Mouse (Mus musculus) hindbrain, embryonic 12.5 days (tissue): Measurements from ENCODE around the gene Rbfox1. TPM values are rescaled to one million over a fixed set of nuclear protein-coding genes. Genes with fewer than 3 reads are reported as not detected.

ENCODE experiments used
- ATAC-seq: fragments of 200-750 bp; cut with Nextera tagmentation; 2 replicates; pipeline ENCODE4 v1.8.0; 2017; ENCODE audit warnings: moderate TSS enrichment; ENCODE audit not compliant: low FRiP score
- H3K27ac ChIP-seq: fragments of 300-500 bp; sonication (generic); 2 replicates; pipeline ENCODE4 v1.5.1; 2016; ENCODE audit warnings: mild to moderate bottlenecking
- H3K27me3 ChIP-seq: fragments of 300-500 bp; sonication (generic); 2 replicates; pipeline ENCODE4 v1.6.1; 2016; ENCODE audit warnings: mild to moderate bottlenecking
- H3K36me3 ChIP-seq: fragments of 300-500 bp; sonication (generic); 2 replicates; pipeline ENCODE4 v1.6.1; 2016; ENCODE audit warnings: mild to moderate bottlenecking
- H3K4me1 ChIP-seq: fragments of 300-500 bp; sonication (generic); 2 replicates; pipeline ENCODE4 v1.6.1; 2016
- H3K4me2 ChIP-seq: fragments of 300-500 bp; sonication (generic); replicated peaks from 2 replicates; pipeline ENCODE4 v1.6.1; 2016; ENCODE audit warnings: mild to moderate bottlenecking
- H3K4me3 ChIP-seq: fragments of 300-500 bp; sonication (generic); 2 replicates; pipeline ENCODE4 v1.5.1; 2016; ENCODE audit warnings: mild to moderate bottlenecking
- H3K9ac ChIP-seq: fragments of 300-500 bp; sonication (generic); 2 replicates; pipeline ENCODE4 v1.6.1; 2016; ENCODE audit warnings: mild to moderate bottlenecking, moderate library complexity
- H3K9me3 ChIP-seq: fragments of 300-500 bp; sonication (generic); replicated peaks from 2 replicates; pipeline ENCODE4 v1.6.1; 2016; ENCODE audit warnings: mild to moderate bottlenecking
- WGBS: fragments of 180-500 bp; shearing (Covaris S2); methylation state at CpG from one replicate; pipeline ENCODE4 v1.1.7; 2016; 5-methylcytosine and 5-hydroxymethylcytosine counted together
- polyA plus RNA-seq: library from polyadenylated mRNA; unstranded; fragments of >200 nt; fragmentation: Nextera tagmentation; extraction: Ambion mirVana; gene quantifications from 2 replicates; pipeline ENCODE4 v1.2.1, GENCODE M21; 2016

Gene Rbfox1
- polyA plus RNA-seq, 1 experiment from 2014 or later, result 50.1 TPM

DNA sequence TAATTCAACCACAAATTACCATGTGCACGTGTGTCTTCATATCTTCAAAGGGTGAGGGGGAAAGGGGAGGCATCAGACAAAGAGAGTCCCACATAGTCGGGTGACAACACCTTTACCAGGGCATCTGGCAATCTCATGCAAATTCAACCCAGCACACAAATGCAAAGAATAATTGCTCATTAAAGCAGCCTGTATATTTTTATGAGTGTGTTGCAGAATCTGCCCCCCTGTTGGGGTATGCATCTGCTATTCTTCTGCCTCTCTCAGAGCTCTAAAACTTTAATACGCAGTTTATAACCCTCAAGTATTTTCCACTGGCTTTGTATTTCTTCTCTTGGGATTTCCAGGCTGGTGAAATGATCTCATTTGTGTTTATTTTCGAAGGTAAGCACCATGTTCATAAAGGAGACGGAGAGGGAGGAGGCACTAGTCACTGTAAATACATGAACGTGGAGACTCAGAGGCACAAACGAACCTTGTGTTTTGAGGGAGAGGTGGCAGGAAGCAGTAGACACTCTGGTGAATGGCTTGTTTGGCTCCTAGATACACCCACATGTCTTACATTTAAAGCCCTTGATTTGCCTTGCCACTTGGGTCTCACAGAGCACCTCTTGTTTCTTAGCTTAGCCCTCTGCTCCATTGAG is 1462.5 kb downstream of the Rbfox1 start:
- H3K36me3 ChIP-seq, result no peaks in the 10 kb centered on the region
- H3K27me3 ChIP-seq, result no peaks in the 10 kb centered on the region
- peaks cover 9% of the 10 kb centered on the region for H3K4me1 ChIP-seq
- no peaks in the 10 kb centered on the region for H3K9me3 ChIP-seq
- H3K27ac ChIP-seq, result peak overlapping the region; percentile 60
- WGBS, result 65% methylated on average over 7 of the region's 7 CpGs
- H3K4me3 ChIP-seq, result no peak overlapping the region
- H3K4me2 ChIP-seq, result no peak overlapping the region
- H3K9ac ChIP-seq, result no peak overlapping the region
- ATAC-seq, result no peak

DNA sequence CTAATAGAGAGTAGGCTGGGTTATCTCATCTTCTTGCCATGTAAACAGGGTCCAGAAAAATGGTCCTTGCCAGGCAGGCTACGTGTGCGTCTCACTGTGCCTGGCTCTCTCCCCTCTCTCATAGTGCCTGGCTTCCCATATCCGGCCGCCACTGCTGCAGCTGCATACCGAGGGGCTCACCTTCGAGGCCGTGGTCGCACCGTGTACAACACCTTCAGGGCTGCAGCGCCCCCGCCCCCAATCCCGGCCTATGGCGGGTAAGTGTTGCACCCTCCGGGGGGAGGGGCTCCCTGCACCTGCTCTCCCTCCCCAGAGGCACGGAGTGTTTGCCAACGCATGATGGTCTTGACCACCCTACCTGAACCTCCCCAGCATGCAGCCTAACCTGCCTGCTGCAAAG is 1467.7 kb downstream of the Rbfox1 start:
- no peak overlapping the region for H3K4me2 ChIP-seq
- no peak overlapping the region for H3K4me3 ChIP-seq
- no peaks in the 10 kb centered on the region for H3K36me3 ChIP-seq
- WGBS, result 63% methylated on average over 16 of the region's 16 CpGs
- no peaks in the 10 kb centered on the region for H3K27me3 ChIP-seq
- peak; percentile 56 for ATAC-seq
- no peak overlapping the region for H3K9ac ChIP-seq
- H3K4me1 ChIP-seq, result peaks cover 8% of the 10 kb centered on the region
- peak overlapping the region; percentile 37 for H3K27ac ChIP-seq
- no peaks in the 10 kb centered on the region for H3K9me3 ChIP-seq

DNA sequence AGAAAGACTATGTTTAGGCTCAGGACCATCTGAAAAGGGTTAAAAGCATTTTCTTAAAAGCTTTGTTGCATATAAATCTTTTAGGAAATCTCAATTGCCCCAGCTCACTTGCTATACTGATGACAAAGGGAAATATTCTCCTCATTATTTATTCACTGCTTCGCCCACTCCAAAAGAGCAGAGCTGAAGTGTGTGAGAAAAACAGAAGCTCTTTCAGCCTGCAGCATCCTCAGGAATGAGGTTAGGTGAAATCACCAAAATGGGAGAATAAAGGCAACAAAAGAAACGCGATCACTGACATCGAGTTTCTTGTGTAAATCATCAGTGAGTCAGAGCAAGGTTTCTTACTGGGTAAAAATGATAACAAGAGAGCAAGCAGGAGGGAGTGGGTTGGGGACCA is 1469.0 kb downstream of the Rbfox1 start:
- Histone ChIP-seq H3K4me3 (no peak overlapping the region), H3K4me2 (no peak overlapping the region), H3K4me1 (peaks cover 8% of the 10 kb centered on the region), H3K9me3 (no peaks in the 10 kb centered on the region), H3K9ac (no peak overlapping the region), H3K27ac (no peak overlapping the region), H3K27me3 (no peaks in the 10 kb centered on the region), H3K36me3 (no peaks in the 10 kb centered on the region)
- 67% methylated on average over 4 of the region's 4 CpGs for WGBS
- no peak for ATAC-seq

DNA sequence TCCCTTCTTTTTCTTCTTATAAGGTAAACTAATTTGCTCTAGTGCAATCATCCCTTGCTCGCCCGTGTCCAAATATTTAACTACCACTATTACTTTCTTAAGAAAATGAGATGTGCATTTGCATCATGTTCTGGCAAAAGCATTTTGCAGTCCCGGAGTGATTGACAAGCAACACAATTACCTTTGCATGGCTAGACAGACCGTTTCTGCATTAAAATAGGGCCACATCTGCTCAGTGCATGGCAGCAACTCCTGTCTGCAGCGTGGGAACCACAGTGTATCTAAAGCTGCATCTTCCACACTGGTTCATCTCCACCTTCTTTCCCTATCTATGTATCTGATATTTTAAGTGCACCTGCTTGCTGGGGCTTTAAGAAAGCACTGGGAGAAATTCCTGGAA is 1473.9 kb downstream of the Rbfox1 start:
- H3K4me1 ChIP-seq, result peaks cover 4% of the 10 kb centered on the region; the same call in 1 of the 2 replicates
- ATAC-seq, result no peak
- H3K4me2 ChIP-seq, result no peak overlapping the region
- no peak overlapping the region for H3K27ac ChIP-seq
- no peak overlapping the region for H3K4me3 ChIP-seq
- no peaks in the 10 kb centered on the region for H3K36me3 ChIP-seq
- WGBS, result 47% methylated on average over 5 of the region's 5 CpGs
- no peaks in the 10 kb centered on the region for H3K9me3 ChIP-seq
- no peak overlapping the region for H3K9ac ChIP-seq
- H3K27me3 ChIP-seq, result no peaks in the 10 kb centered on the region

DNA sequence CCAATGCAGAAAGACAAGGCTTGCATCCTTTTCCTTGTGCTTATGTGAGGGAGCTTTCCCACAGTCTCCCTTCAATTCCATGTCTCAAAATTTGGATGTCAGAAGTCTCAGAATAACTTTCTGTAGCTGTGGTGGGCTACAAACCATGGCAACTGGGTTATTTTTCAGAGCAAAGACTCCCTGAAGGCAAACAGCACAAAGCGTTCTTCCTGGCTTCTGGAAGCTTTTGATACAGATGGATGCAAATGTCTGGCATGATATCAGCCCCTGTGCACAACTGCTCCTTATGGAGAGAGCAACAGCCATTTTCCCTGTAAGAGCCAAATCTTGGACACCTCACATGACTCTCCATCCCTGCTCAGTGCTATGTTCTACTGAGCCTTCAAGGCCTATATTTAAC is 1475.6 kb downstream of the Rbfox1 start:
- no peak for ATAC-seq
- Histone ChIP-seq H3K36me3 (no peaks in the 10 kb centered on the region), H3K27me3 (no peaks in the 10 kb centered on the region), H3K27ac (no peak overlapping the region), H3K4me2 (no peak overlapping the region), H3K4me1 (peaks cover 4% of the 10 kb centered on the region; the same call in 1 of the 2 replicates), H3K4me3 (no peak overlapping the region), H3K9ac (no peak overlapping the region), H3K9me3 (no peaks in the 10 kb centered on the region)
- whole genome bisulfite sequencing, result 76% methylated on average over 1 of the region's 1 CpGs

DNA sequence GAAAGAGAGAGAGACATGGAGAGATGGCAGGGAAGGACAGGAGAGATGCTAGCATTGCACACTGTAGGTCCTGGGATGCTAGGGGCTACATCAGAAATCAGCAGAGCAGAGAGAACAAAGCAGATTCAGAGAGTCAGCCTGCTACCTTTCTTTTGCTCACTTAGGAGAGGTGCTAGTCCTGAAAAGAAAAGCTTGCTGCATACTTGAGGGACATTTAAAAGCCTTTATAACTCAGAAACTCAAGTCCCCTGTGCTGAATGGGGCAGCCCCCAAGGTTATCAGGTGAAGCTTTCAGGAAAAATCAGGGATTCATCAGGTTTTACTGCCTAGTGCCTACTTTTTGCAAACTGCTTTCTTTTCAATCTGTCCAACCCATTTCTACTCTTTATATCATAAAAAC is 1480.7 kb downstream of the Rbfox1 start:
- H3K36me3 ChIP-seq, result no peaks in the 10 kb centered on the region
- no peak for ATAC-seq

DNA sequence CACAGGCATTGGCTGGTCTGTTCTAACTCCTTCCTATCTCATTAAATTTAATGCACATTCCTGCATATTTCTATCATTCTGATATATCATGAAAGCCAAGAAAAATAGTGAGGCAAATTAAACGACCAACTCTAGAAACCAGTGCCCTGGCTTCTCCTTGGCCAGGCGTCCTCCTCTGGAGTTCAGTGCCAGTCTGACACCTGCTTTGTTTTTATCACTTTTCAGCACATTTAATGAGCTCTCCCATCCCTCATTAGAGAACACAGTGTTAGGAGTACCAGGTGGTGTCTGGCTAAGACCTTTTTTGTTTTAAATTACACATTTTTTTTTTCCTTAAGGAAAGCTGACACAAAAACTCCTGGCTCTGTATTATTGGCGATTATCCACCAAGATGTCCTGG is 1489.0 kb downstream of the Rbfox1 start:
- Histone ChIP-seq H3K9ac (no peak overlapping the region), H3K4me2 (no peak overlapping the region), H3K27me3 (no peaks in the 10 kb centered on the region), H3K4me3 (no peak overlapping the region), H3K36me3 (no peaks in the 10 kb centered on the region), H3K9me3 (no peaks in the 10 kb centered on the region), H3K4me1 (no peaks in the 10 kb centered on the region), H3K27ac (no peak overlapping the region)
- WGBS, result 83% methylated on average over 3 of the region's 3 CpGs
- no peak for ATAC-seq

More for the DNA sequence above, 1480.7 kb downstream of the Rbfox1 start:
- Histone ChIP-seq H3K9me3 (no peaks in the 10 kb centered on the region), H3K4me3 (no peak overlapping the region), H3K27me3 (no peaks in the 10 kb centered on the region), H3K9ac (no peak overlapping the region), H3K27ac (no peak overlapping the region), H3K4me2 (no peak overlapping the region), H3K4me1 (no peaks in the 10 kb centered on the region)

DNA sequence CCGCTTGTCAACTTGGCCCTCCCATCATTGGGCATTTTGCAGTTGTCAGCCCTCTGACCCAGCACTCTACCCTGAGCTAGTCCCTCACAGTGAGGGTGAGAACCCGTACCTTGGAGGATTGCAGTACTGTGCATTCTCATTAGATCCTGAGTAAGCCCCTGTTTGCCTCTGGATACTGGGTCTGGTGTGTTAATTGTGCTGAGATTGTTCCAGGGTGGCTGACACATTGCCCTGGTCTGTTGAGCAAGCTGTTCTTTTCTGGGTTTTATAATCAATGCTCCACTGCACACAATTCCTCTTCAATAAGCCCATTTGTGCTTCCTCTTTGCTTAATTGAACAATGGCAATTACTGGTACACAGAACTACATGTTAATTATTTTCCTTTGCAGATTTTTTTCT is 1489.5 kb downstream of the Rbfox1 start:
- Histone ChIP-seq H3K9me3 (no peaks in the 10 kb centered on the region), H3K27me3 (no peaks in the 10 kb centered on the region), H3K9ac (no peak overlapping the region), H3K4me3 (no peak overlapping the region), H3K4me2 (no peak overlapping the region), H3K36me3 (no peaks in the 10 kb centered on the region), H3K4me1 (no peaks in the 10 kb centered on the region), H3K27ac (no peak overlapping the region)
- peak; percentile 54; the same call in 1 of the 2 replicates for ATAC-seq
- 37% methylated on average over 2 of the region's 2 CpGs for WGBS

DNA sequence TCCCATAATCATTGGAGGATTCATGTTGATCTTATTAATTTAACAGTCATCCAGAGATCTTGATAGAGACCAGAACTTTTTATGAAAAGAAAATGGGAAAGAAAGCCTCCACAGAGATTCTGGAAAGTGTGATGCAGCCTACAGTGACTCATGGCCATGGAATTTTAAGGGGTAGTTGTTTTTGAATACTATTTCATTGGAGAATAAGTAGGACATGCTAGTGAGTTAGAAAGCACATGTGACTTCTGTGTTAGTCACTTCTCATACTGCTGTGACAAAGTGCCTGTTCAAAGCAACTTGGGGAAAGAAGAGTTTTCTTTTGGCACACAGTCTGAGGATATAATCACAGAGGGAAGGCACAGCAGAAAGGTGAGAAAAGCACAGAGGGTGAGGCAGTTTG is 1510.9 kb downstream of the Rbfox1 start:
- H3K27ac ChIP-seq, result no peak overlapping the region
- no peak overlapping the region for H3K9ac ChIP-seq
- ATAC-seq, result no peak

DNA sequence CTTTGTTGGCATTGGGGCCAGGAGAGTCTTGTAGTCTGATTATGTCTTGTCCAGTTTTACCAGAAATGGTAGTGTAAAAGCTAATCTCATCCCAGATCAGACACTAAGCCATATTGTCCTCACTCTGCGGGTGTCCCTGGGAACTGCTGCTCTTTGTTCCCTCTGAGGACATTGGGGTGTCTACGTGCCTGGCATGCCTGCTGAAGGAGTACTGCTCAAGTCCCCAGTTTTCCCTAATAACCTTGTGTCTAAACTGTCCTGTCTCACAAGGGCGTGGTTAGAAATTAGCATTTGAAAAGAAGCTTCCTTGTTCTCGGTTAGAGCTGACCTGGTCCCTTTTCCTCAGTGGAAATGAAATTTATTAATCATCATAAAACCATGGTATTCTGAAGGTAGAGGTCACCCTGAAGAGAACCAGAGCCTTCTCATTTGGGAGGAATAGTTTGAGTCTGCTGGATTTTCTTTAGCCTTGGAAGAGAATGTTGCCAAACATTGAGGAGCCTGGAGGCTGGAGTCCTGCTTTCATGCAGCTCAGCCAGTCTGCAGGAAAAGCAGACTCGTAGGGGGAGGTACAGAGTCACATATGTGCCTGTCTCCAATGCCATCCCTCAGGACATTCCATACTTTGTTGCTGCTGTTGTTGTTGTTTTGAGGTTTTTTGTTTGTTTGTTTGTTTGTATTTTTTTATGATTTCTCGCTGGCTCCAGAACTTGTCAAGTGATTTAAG is 1519.8 kb downstream of the Rbfox1 start:
- H3K4me1 ChIP-seq, result peaks cover 19% of the 10 kb centered on the region
- H3K4me2 ChIP-seq, result no peak overlapping the region
- H3K9me3 ChIP-seq, result no peaks in the 10 kb centered on the region
- no peak overlapping the region for H3K4me3 ChIP-seq
- ATAC-seq, result peak; percentile 86
- no peak overlapping the region for H3K9ac ChIP-seq
- H3K36me3 ChIP-seq, result no peaks in the 10 kb centered on the region
- 23% methylated on average over 6 of the region's 6 CpGs for WGBS
- peak overlapping the region; percentile 62 for H3K27ac ChIP-seq
- H3K27me3 ChIP-seq, result no peaks in the 10 kb centered on the region

More for the DNA sequence above, 1510.9 kb downstream of the Rbfox1 start:
- Histone ChIP-seq H3K4me3 (no peak overlapping the region), H3K4me1 (no peaks in the 10 kb centered on the region), H3K36me3 (no peaks in the 10 kb centered on the region), H3K9me3 (no peaks in the 10 kb centered on the region), H3K27me3 (no peaks in the 10 kb centered on the region), H3K4me2 (no peak overlapping the region)

DNA sequence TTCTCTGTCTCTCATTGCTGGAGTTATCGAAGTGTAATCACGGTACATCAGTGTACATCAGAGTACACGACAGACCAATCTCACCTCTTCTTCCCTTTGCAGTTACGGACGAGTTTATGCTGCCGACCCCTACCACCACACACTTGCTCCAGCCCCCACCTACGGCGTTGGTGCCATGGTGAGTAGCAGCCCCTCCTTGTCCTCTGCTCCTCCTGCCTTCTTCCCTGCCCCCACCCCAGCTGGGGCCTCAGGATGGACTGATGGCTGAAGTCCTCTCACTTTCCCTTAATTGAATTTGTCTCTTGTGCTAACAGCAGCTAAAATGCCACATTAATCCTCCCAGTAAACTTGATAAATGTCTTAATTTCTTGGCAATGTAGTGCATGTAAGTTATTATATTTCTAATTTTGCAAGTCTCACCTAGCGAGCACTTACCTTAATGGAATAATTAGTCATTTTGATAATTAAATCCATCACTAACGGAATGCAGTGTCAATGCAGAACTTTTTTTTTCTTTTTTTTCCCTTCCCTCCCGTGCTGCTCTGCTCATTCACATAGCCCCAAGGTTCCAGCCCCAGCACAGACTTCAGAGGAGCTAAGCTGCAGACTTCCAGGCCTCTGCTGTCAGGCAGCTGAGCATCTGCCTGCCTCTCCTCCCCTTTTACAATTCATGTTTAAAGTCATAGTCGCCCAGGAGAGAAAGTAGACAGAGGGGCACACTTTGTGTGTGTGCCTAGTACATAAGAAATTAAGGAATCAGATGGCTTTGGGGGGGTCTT is 1522.9 kb downstream of the Rbfox1 start:
- ATAC-seq, result peak; percentile 64; the same call in 1 of the 2 replicates
- WGBS, result 43% methylated on average over 12 of the region's 12 CpGs
- no peaks in the 10 kb centered on the region for H3K27me3 ChIP-seq
- no peak overlapping the region for H3K4me3 ChIP-seq
- peaks cover 19% of the 10 kb centered on the region for H3K4me1 ChIP-seq
- no peak overlapping the region for H3K4me2 ChIP-seq
- no peak overlapping the region for H3K9ac ChIP-seq
- no peak overlapping the region for H3K27ac ChIP-seq
- H3K36me3 ChIP-seq, result no peaks in the 10 kb centered on the region
- no peaks in the 10 kb centered on the region for H3K9me3 ChIP-seq

DNA sequence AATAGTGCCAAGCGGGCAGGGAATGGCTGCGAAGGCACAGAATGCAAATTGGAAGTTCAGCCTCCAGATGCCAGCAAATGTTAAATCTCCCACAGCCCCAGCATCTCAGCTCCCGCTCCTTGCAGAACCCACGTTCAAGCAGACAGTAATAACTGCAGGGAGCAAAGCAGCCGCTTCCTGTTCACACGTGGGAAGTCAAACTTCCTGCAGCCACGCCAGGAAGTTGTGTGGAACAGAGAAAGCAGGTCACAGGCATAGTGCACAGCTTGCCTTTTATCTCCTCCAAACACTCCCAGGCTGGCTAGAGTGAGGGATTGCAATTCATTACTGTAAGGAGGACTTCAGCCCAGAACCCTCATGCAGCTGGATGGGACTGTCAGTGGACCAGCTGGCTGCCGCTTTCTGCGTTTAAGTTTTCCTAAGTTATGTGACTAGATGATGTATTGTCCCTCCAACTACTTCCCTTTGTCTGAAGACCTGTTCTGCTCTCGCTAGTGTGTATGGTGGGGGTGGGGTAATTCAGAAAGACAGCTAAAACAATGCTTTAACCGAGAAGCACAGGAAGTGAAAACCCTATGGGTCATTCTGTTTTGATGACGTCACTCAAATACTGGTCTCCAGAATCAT is 1534.6 kb downstream of the Rbfox1 start:
- Histone ChIP-seq H3K9me3 (no peaks in the 10 kb centered on the region), H3K36me3 (no peaks in the 10 kb centered on the region), H3K4me3 (no peak overlapping the region), H3K4me2 (no peak overlapping the region; the same call in 1 of the 2 replicates), H3K27me3 (no peaks in the 10 kb centered on the region), H3K4me1 (peaks cover 6% of the 10 kb centered on the region), H3K27ac (0 out of 2 replicates have a peak overlapping the region, but pooled peaks have one; percentile 14), H3K9ac (no peak overlapping the region)
- WGBS, result 26% methylated on average over 12 of the region's 12 CpGs
- peak; percentile 43; the same call in 1 of the 2 replicates for ATAC-seq
